Mouse (Mus musculus) frontal cortex, postnatal 36 days (tissue): Measurements from ENCODE around the gene Mrtfb.

ENCODE experiments used
- DNase-seq, 2 experiments: peaks; one replicate each; pipeline ENCODE4 v3.0.0; 2022; ENCODE audit warnings: low spot score in 2 of 2

The Mrtfb gene

DNA sequence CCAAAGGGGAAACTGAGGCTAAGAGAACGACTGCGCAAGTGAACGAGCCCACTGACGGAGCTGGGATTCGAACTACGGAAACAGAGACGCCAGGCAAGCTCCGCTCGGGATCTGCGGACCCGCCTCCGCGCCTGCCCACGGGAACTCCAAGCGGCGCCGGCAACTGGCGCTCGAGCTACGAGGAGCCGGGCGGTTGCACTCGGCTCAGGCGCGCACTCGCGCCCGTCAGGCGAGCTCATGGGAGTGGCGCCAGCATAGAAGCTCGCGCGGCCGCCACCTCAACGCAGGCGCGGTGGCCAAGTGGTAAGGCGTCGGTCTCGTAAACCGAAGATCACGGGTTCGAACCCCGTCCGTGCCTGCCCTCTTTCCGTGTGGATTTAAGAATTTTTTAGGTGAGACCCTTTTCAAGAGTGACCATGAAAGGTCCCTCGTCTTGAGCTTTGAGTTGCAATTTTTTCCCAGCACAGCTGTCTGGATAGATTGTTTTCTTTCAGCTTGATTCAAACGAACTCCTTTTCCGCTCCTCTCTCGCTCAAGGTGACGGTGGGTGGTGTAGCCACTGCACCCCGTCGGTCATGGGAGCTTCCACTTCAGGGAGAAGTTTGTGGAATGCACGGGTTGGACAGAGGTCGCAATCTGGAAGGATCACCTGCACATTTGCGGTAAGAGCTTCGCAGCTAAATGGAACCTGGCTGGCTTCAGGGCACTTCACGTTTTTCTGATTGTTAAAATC is 180.9 kb downstream of the Mrtfb start:
- peak; percentile 100 for DNase-seq

DNA sequence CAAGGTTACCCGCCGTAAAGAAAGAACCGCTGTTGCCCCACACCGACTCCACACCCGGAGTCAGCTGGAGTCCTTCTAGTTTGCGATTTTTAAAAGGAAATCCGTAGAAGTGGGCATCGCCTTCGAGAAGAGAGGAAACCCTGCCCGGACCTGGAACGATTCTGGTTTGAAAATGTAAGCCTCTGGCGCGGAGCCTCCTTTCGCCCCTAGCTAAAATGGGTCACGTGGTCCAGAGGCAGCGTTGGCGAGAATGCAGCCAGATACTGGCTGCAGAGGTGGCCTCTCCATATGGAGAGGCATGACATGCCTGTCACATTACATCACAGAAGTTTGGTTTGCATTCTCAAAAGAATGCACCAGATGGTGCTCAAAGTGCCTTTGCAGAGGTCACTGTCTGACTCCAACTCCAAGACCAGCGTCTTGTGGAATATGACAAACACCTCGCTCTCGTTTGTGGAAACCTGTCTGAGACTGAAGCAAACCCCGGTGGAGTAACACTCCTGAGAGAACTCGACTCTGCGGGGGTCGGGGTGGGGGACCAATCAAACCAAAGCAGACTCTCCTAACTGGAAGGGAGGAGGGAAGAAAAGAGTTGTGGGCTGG is 181.6 kb downstream of the Mrtfb start:
- peak; percentile 67 to 73 for DNase-seq

DNA sequence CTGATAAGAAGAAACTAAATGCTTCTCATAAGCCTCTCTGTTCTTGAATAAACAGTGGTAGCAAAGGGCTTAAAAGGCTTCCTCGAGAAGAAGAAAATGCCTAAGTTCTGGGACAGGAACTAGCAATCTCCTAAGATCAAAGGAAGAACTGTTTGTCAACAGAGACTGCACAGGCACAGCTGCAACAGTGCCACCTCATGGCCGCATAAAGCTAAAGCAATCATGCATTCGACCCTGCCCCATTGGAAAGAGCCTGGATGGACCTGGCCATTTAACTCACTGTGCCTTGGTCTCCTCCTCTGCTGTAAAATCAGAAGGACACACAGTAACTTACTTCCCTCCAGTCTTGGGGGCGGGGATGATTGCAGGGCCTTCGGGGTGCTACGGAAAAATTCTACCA is 184.2 kb downstream of the Mrtfb start:
- DNase-seq, result no peak

DNA sequence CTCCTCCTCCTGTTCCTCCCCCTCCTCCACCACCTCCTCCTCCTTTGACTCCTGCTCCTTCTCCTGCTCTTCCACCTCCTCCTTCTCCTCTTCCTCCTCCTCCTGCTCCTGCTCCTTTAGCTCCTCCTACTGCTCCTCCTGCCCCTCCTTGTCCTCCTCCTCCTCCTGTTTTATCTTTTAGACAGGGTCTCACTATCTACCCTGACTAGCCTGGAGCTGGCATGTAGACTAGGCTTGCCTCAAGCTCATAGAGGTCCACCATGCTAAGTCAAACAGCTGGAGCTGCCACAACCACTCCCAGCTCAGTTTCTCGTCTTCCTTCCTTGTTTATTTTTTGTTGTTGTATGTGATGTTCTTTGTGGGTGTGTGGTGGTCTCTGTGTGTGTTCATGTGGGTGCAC is 187.5 kb downstream of the Mrtfb start:
- DNase-seq, result no peak

DNA sequence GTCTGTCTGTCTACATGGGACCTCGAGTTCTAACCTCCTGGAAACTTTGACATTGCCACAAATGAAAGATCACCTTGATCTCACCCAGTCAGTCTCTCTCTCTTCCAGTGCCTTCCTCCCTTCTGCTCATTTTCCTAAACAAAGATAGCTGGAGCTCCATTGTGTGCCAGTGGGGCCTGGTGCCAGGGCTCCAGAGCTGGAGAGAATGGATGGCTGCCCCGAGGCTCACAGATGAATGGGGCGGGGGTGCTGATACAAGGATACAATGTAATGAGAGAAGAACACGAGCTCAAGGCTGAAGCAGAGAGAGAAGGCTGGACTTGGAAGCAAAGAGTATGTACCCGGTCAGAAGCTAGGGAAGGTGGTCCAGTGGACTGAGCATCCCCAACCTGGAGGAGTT is 189.2 kb downstream of the Mrtfb start:
- DNase-seq, result no peak

GRCm38 (mm10) chr16:13446488-13446887 is 190.2 kb downstream of the Mrtfb start:
- no peak for DNase-seq

- DNase-seq, result no peak
Observed at GRCm38 (mm10) chr16:13446971-13447283, 190.6 kb downstream of the Mrtfb start.

DNA sequence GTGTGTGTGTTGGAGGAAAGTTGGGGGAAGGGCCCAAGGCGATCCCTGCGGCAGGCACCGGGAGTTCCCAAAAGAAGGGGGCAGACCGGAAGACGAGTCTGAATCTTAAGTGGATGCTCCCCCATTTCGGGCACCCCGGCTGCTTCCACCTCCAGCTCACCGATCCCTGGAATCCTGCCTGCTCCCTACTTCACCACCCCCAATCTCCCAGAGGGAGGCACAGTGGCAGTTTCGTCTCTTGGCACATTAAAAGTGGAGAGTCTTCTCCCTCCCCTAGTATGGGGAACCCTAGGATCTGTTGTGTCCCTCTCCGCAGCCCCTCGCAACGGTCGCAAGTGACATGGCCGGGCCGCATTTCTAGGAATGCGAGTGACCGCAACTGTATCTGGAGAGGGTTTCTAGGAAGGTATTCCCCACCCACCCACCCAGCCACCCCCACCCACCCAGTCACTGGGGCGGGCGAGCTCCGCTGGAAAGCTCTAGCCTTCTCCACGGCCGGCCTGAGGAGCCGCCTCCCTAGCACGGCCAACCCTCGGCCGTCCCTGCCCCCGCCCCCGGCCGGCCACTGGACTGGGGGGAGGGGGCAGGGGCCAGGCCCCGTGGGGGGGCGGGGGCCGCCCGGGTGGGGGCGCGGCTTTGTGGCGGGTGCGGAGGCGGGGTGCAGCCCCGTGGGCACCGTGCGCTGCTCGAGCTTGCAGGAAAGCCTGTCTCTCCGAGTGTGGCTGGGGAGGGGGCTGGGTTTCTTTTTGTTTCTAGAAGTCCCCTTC is 191.2 kb downstream of the Mrtfb start:
- peak; percentile 68 to 71 for DNase-seq

DNA sequence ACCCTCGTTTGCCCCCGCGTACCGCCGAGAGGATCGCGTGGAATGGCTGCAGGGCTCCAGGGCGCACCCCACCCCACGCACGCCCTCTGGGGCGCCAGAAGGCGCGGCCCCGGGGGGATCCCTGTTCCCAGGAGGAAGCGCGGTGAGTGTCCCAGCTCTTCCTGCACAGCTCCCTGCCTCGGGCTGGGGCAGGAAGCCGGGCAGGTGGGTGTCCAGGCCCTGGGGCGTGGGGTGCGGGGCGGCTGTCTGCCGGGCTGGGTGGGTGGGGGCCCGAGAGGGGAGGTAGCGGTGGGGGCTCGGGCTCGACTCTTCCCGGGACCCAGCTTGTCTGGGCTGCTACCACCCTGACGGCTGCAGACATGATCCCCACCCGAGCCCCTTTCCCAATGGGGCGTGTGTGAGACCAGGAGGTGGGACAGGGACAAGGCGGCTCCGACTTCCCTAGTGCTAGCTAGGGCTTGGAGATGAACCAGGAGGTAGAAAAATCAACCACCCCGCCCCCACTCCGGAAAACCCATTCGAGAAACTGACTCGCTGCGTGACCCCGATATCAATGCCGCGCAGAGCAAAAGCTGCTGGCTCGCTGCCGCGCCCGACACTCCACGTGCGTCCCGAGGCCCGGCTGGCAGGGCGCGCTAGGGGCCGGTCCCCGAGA is 191.9 kb downstream of the Mrtfb start:
- no peak for DNase-seq

DNA sequence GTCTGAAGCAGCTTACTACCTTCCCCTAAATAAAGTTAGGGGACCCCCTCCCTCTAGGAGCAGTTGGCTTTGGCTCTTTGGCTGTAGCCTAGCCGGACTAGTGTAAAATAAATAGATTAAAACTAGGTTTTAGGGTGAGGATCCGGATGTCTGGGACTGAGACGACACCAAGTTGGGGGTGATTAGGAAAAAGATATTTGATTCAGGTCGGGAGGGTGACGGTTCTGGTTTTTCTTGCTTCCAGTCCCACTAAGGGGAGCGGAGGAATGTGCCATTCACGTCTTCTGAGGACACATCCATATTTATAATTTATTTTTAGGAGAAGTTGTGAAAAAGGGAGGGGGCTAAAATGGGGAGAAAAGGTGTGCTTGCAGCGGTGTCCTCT is 192.4 kb downstream of the Mrtfb start:
- DNase-seq, result no peak

GRCm38 (mm10) chr16:13449491-13449890 is 193.2 kb downstream of the Mrtfb start:
- DNase-seq, result no peak

- no peak for DNase-seq
Observed at GRCm38 (mm10) chr16:13450831-13451230, 194.6 kb downstream of the Mrtfb start.

GRCm38 (mm10) chr16:13451991-13452390 is 195.7 kb downstream of the Mrtfb start:
- no peak for DNase-seq

DNA sequence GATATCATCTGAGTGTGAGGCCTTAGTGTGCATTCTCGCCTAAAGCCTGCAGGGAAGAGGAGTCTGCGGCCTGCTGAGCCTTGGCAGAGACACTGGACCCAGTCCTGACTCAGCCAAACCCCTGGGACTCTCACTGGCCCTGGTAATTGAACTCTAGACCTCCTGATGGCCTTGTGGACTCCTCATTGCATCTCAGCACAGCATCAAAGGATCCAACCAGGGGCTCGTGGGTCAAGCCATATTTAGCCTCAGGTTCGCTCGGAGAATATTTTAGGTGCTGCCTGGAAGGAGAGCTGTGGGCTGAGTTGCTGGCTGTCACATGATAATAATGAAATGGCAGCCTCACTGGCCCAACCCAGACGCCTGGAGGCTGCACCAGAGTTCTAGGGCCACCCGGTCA is 196.4 kb downstream of the Mrtfb start:
- DNase-seq, result no peak

- DNase-seq, result no peak
Observed at GRCm38 (mm10) chr16:13454026-13454600, 197.8 kb downstream of the Mrtfb start.

- no peak for DNase-seq
Observed at GRCm38 (mm10) chr16:13455560-13455959, 199.3 kb downstream of the Mrtfb start.

DNA sequence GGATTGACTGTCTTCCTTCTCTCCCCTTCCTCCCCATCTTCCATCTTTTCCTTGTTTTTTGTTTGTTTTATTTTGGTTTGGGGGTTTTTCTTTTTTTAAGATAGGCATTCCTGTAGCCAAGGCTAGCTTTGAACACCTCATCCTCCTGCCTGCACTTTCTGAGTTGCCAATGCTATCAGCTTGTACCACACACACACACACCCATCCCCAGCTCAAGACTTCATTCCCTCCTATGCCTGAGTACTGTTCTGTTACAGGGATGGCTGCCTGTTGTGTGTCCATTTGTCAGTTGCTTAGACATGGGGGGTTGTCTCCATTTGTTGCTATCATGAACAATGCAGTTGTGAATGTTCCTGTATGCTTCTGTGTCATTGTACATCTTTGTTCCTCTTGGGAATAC is 202.3 kb downstream of the Mrtfb start:
- no peak for DNase-seq

DNA sequence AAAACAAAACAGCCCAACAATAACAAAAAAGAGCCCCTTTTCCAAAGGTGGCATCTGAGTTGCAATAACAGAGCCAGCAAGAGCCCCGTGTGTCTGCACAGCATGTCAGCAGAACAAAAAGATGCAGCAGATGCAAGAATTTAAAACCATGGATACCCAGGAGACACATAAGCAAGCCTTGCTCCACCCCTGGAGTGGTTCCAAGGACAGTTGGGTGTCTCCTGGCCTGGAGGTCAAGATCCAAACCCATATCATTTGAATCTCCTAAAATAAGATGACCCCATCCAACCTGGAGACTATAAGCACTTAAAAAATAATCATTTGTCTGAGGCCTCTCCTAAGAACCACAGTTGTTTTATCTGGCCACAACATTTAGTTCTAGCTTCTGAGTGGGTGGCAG is 203.8 kb downstream of the Mrtfb start:
- no peak for DNase-seq

DNA sequence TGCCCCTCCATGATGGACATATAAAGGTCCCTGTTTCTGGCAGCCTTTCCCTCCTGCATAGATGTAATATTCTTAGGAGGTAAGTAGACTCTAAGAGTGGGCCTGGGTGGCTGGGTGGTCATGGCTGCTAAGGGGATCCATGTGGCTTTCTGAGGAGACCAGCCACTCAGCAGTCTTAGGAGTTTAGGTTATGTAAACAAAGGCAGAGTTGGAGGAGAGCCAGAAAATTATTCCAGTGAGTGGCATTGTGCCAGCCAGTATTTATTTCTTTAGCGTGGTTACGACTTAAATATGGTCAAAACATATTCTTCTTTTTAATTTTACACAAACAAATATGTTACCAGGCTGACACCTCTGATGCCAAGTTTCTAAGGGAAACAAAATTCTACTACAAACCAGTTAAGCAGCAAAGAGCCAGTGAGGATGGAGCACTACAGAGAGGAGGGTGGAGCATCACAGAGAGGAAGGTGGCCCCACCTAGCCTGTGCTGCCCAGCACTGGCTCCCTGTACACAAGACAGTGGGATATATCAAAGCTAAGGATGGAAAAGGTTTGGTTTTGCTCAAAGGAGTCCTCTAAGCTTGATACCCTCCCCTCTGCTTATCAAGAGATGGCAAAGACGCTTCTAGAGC is 204.6 kb downstream of the Mrtfb start:
- DNase-seq, result no peak

GRCm38 (mm10) chr16:13464662-13465061 is 208.4 kb downstream of the Mrtfb start:
- no peak for DNase-seq
